Mouse (Mus musculus): ENCODE measurements around the gene Ndufa8. TPM values are rescaled to one million over a fixed set of nuclear protein-coding genes. Genes with fewer than 3 reads are reported as not detected.

Gene Ndufa8
- total and polyA plus RNA-seq, 3 experiments: 186 to 357 TPM; not detected in 1

- H3K36me3 ChIP-seq (ENCODE audit: control insufficient read depth in 1 of 2, insufficient read depth in 2 of 2, low read length in 2 of 2): no peaks in the 10 kb centered on the region
- TF ChIP-seq MXI1 (IDR thresholded peaks at IDR 0.05; ENCODE audit: low read depth, low read length) (no peak), USF2 (IDR thresholded peaks at IDR 0.05; ENCODE audit: borderline replicate concordance in 1 of 2, insufficient read depth in 1 of 2, low read depth in 1 of 2, low read length in 2 of 2) (no peak), MYB (IDR thresholded peaks at IDR 0.05; ENCODE audit: low read depth, low read length) (no peak), GATA1 (IDR thresholded peaks at IDR 0.05; ENCODE audit: low read depth, low read length) (no peak), ELF1 (IDR thresholded peaks at IDR 0.05; ENCODE audit: low read depth, low read length) (no peak), MAZ (IDR thresholded peaks at IDR 0.05; ENCODE audit: low read depth, low read length) (no peak), SIN3A (IDR thresholded peaks at IDR 0.05; ENCODE audit: low read length) (no peak), MAFK (IDR thresholded peaks at IDR 0.05; ENCODE audit: borderline replicate concordance, low read depth, low read length) (no peak), USF1 (IDR thresholded peaks at IDR 0.05; ENCODE audit: low read depth, low read length) (no peak), RCOR1 (IDR thresholded peaks at IDR 0.05; ENCODE audit: low read depth, low read length) (no peak), ZMIZ1 (IDR thresholded peaks at IDR 0.05; ENCODE audit: low read depth, low read length) (no peak), POLR2AphosphoS2 (IDR thresholded peaks at IDR 0.05; ENCODE audit: low read length) (no peak)
- DNase-seq (ENCODE audit: low read depth, low spot score): no peak
- no peaks in the 10 kb centered on the region for H3K9me3 ChIP-seq (replicated peaks; ENCODE audit: insufficient read depth, low read length)
- no peak overlapping the region for H3K27ac ChIP-seq (ENCODE audit: control insufficient read depth, low read depth, low read length)
- H3K4me1 ChIP-seq (ENCODE audit: control insufficient read depth in 1 of 2, insufficient read depth in 2 of 2, low read length in 2 of 2): no peaks in the 10 kb centered on the region
- H3K27me3 ChIP-seq (ENCODE audit: control insufficient read depth in 1 of 2, insufficient read depth in 2 of 2, low read length in 2 of 2): 0 out of 4 replicates have a peak, but pooled peaks cover 0 to 1% of the 10 kb centered on the region in 2 experiments
- no peaks in the 10 kb centered on the region for H3K79me2 ChIP-seq (ENCODE audit: control insufficient read depth, insufficient read depth, low read length, poor library complexity)
- H3K9ac ChIP-seq (ENCODE audit: control insufficient read depth, low read depth, low read length, poor library complexity, severe bottlenecking): no peak overlapping the region
- H3K4me3 ChIP-seq (ENCODE audit: control insufficient read depth in 1 of 2, insufficient read depth in 1 of 2, low read depth in 2 of 2, low read length in 2 of 2): no peak overlapping the region
Observed at GRCm38 (mm10) chr2:36013010-36013409, 36.2 kb downstream of the Ndufa8 start.

DNA sequence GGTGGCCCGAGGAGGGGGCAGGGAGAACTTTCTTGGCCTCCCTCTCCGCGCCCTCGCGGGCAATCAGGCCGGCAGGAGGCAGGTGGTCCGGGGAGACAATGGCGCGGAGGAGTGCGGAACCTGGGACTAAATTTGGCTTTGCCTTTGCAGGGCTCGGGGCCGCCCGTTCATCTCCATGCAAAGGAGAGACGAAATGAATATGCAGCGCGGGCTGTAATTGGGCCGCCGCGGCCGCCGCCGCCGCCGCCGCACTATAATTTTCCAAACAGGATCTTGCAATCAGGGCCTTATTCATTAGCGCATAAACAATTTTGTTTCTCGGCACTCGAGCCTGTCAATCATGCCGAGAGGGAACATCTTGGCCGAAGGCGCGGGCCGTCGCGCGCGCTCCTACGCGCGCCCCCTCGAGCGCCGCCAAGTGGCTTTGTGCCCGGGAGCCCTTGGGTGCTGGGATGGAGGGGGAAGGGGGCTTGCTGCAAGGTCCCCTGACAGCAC lies 37.8 kb downstream of the Ndufa8 start:
- H3K27me3 ChIP-seq (ENCODE audit: control insufficient read depth in 1 of 2, insufficient read depth in 2 of 2, low read length in 2 of 2): 0 out of 4 replicates have a peak, but pooled peaks cover 0 to 1% of the 10 kb centered on the region in 2 experiments
- TF ChIP-seq JUND (IDR thresholded peaks at IDR 0.05; ENCODE audit: low read depth, low read length): no peak
- TF ChIP-seq ETS1 (IDR thresholded peaks at IDR 0.05; ENCODE audit: low read depth, low read length): no peak
- TF ChIP-seq ELF1 (IDR thresholded peaks at IDR 0.05; ENCODE audit: low read depth, low read length): no peak
- no peak for TF ChIP-seq SMC3 (IDR thresholded peaks at IDR 0.05; ENCODE audit: low read depth, low read length)
- no peak for TF ChIP-seq BHLHE40 (IDR thresholded peaks at IDR 0.05; ENCODE audit: borderline replicate concordance, low read depth, low read length)
- TF ChIP-seq POLR2AphosphoS2 (IDR thresholded peaks at IDR 0.05; ENCODE audit: low read length): no peak
- no peak for DNase-seq (ENCODE audit: low read depth, low spot score)

More for the DNA sequence above, 37.8 kb downstream of the Ndufa8 start:
- no peaks in the 10 kb centered on the region for H3K4me1 ChIP-seq (ENCODE audit: control insufficient read depth in 1 of 2, insufficient read depth in 2 of 2, low read length in 2 of 2)
- no peaks in the 10 kb centered on the region for H3K9me3 ChIP-seq (replicated peaks; ENCODE audit: insufficient read depth, low read length)
- H3K27ac ChIP-seq (ENCODE audit: control insufficient read depth, low read depth, low read length): no peak overlapping the region
- no peak overlapping the region for H3K4me3 ChIP-seq (ENCODE audit: control insufficient read depth in 1 of 2, insufficient read depth in 1 of 2, low read depth in 2 of 2, low read length in 2 of 2)
- no peaks in the 10 kb centered on the region for H3K36me3 ChIP-seq (ENCODE audit: control insufficient read depth in 1 of 2, insufficient read depth in 2 of 2, low read length in 2 of 2)
- H3K9ac ChIP-seq (ENCODE audit: control insufficient read depth, low read depth, low read length, poor library complexity, severe bottlenecking): no peak overlapping the region
- H3K79me2 ChIP-seq (ENCODE audit: control insufficient read depth, insufficient read depth, low read length, poor library complexity): no peaks in the 10 kb centered on the region
